Mouse (Mus musculus): ENCODE results near the gene Nup210. TPM values are rescaled to one million over a fixed set of nuclear protein-coding genes. Genes with fewer than 3 reads are reported as not detected.

The Nup210 gene
- polyA plus RNA-seq, 1 experiment from 2014 or later: 2.8 TPM

GRCm38 (mm10) chr6:91014198-91014958 is 102.3 kb downstream of the Nup210 start:
- TF ChIP-seq CTCF (IDR thresholded peaks at IDR 0.05; ENCODE audit: low read depth): no peak
- Histone ChIP-seq H3K36me3 (ENCODE audit: control insufficient read depth, insufficient read depth) (no peaks in the 10 kb centered on the region; the same call in 1 of the 2 replicates), H3K9ac (ENCODE audit: low read depth, low read length) (no peak overlapping the region), H3K27ac (ENCODE audit: low read depth, low read length) (no peak overlapping the region), H3K4me3 (ENCODE audit: low read depth, low read length) (no peak overlapping the region), H3K9me3 (ENCODE audit: control insufficient read depth) (no peaks in the 10 kb centered on the region), H3K4me2 (replicated peaks; ENCODE audit: low read depth) (no peak overlapping the region), H3K27me3 (replicated peaks; ENCODE audit: control insufficient read depth, insufficient read depth, low read length) (no peaks in the 10 kb centered on the region), H3K4me1 (replicated peaks; ENCODE audit: control insufficient read depth, insufficient read depth, low read length) (no peaks in the 10 kb centered on the region)
- 56% methylated on average over 9 of the region's 9 CpGs for WGBS
- ATAC-seq: no peak

- ATAC-seq: no peak
- no peak overlapping the region for H3K4me2 ChIP-seq (replicated peaks; ENCODE audit: low read depth)
- no peak overlapping the region for H3K9ac ChIP-seq (ENCODE audit: low read depth, low read length)
- no peaks in the 10 kb centered on the region for H3K27me3 ChIP-seq (replicated peaks; ENCODE audit: control insufficient read depth, insufficient read depth, low read length)
- no peak overlapping the region for H3K4me3 ChIP-seq (ENCODE audit: low read depth, low read length)
- no peaks in the 10 kb centered on the region for H3K9me3 ChIP-seq (ENCODE audit: control insufficient read depth)
- no peaks in the 10 kb centered on the region for H3K4me1 ChIP-seq (replicated peaks; ENCODE audit: control insufficient read depth, insufficient read depth, low read length)
- TF ChIP-seq CTCF (IDR thresholded peaks at IDR 0.05; ENCODE audit: low read depth): no peak
- no peak overlapping the region for H3K27ac ChIP-seq (ENCODE audit: low read depth, low read length)
- no peaks in the 10 kb centered on the region; the same call in 1 of the 2 replicates for H3K36me3 ChIP-seq (ENCODE audit: control insufficient read depth, insufficient read depth)
- 72% methylated on average over 3 of the region's 3 CpGs for WGBS
These were observed 104.2 kb downstream of the Nup210 start for GRCm38 (mm10) chr6:91012458-91012857.

GRCm38 (mm10) chr6:91011568-91011967 is 105.1 kb downstream of the Nup210 start:
- Histone ChIP-seq H3K4me3 (ENCODE audit: low read depth, low read length) (no peak overlapping the region), H3K27ac (ENCODE audit: low read depth, low read length) (no peak overlapping the region), H3K27me3 (replicated peaks; ENCODE audit: control insufficient read depth, insufficient read depth, low read length) (no peaks in the 10 kb centered on the region), H3K9ac (ENCODE audit: low read depth, low read length) (no peak overlapping the region), H3K36me3 (ENCODE audit: control insufficient read depth, insufficient read depth) (no peaks in the 10 kb centered on the region; the same call in 1 of the 2 replicates), H3K4me2 (replicated peaks; ENCODE audit: low read depth) (no peak overlapping the region), H3K9me3 (ENCODE audit: control insufficient read depth) (no peaks in the 10 kb centered on the region), H3K4me1 (replicated peaks; ENCODE audit: control insufficient read depth, insufficient read depth, low read length) (no peaks in the 10 kb centered on the region)
- ATAC-seq: no peak
- no peak for TF ChIP-seq CTCF (IDR thresholded peaks at IDR 0.05; ENCODE audit: low read depth)
- 50% methylated on average over 4 of the region's 4 CpGs for WGBS

GRCm38 (mm10) chr6:91008284-91008830 is 108.3 kb downstream of the Nup210 start:
- Histone ChIP-seq H3K4me2 (replicated peaks; ENCODE audit: low read depth) (no peak overlapping the region), H3K4me3 (ENCODE audit: low read depth, low read length) (no peak overlapping the region), H3K9me3 (ENCODE audit: control insufficient read depth) (no peaks in the 10 kb centered on the region), H3K36me3 (ENCODE audit: control insufficient read depth, insufficient read depth) (no peaks in the 10 kb centered on the region), H3K27ac (ENCODE audit: low read depth, low read length) (no peak overlapping the region), H3K9ac (ENCODE audit: low read depth, low read length) (no peak overlapping the region), H3K4me1 (replicated peaks; ENCODE audit: control insufficient read depth, insufficient read depth, low read length) (no peaks in the 10 kb centered on the region), H3K27me3 (replicated peaks; ENCODE audit: control insufficient read depth, insufficient read depth, low read length) (no peaks in the 10 kb centered on the region)
- ATAC-seq: no peak
- 89% methylated on average over 3 of the region's 3 CpGs for WGBS
- no peak for TF ChIP-seq CTCF (IDR thresholded peaks at IDR 0.05; ENCODE audit: low read depth)

- ATAC-seq: no peak
- Histone ChIP-seq H3K9me3 (ENCODE audit: control insufficient read depth) (no peaks in the 10 kb centered on the region), H3K9ac (ENCODE audit: low read depth, low read length) (no peak overlapping the region), H3K27ac (ENCODE audit: low read depth, low read length) (no peak overlapping the region), H3K36me3 (ENCODE audit: control insufficient read depth, insufficient read depth) (no peaks in the 10 kb centered on the region), H3K4me1 (replicated peaks; ENCODE audit: control insufficient read depth, insufficient read depth, low read length) (no peaks in the 10 kb centered on the region), H3K4me2 (replicated peaks; ENCODE audit: low read depth) (no peak overlapping the region), H3K4me3 (ENCODE audit: low read depth, low read length) (no peak overlapping the region), H3K27me3 (replicated peaks; ENCODE audit: control insufficient read depth, insufficient read depth, low read length) (no peaks in the 10 kb centered on the region)
- WGBS: 54% methylated on average over 2 of the region's 2 CpGs
- no peak for TF ChIP-seq CTCF (IDR thresholded peaks at IDR 0.05; ENCODE audit: low read depth)
These were observed 109.4 kb downstream of the Nup210 start for GRCm38 (mm10) chr6:91007207-91007606.

- WGBS: 84% methylated on average over 2 of the region's 2 CpGs
- no peak overlapping the region for H3K9ac ChIP-seq (ENCODE audit: low read depth, low read length)
- ATAC-seq: no peak
- H3K4me3 ChIP-seq (ENCODE audit: low read depth, low read length): no peak overlapping the region
- no peak overlapping the region for H3K27ac ChIP-seq (ENCODE audit: low read depth, low read length)
- no peak for TF ChIP-seq CTCF (IDR thresholded peaks at IDR 0.05; ENCODE audit: low read depth)
- H3K4me1 ChIP-seq (replicated peaks; ENCODE audit: control insufficient read depth, insufficient read depth, low read length): no peaks in the 10 kb centered on the region
- no peaks in the 10 kb centered on the region for H3K9me3 ChIP-seq (ENCODE audit: control insufficient read depth)
- H3K27me3 ChIP-seq (replicated peaks; ENCODE audit: control insufficient read depth, insufficient read depth, low read length): no peaks in the 10 kb centered on the region
- H3K36me3 ChIP-seq (ENCODE audit: control insufficient read depth, insufficient read depth): no peaks in the 10 kb centered on the region
- no peak overlapping the region for H3K4me2 ChIP-seq (replicated peaks; ENCODE audit: low read depth)
These were observed 112.5 kb downstream of the Nup210 start for GRCm38 (mm10) chr6:91004157-91004556.

Data from intestine, postnatal 0 days (tissue).